Mouse (Mus musculus) embryonic facial prominence, embryonic 13.5 days (tissue): ENCODE data around the gene Cbx1. TPM values are rescaled to one million over a fixed set of nuclear protein-coding genes. Genes with fewer than 3 reads are reported as not detected.

ENCODE experiments used
- ATAC-seq: fragments of 200-750 bp; cut with Nextera tagmentation; 2 replicates; pipeline ENCODE4 v1.8.0; 2017; ENCODE audit warnings: low read depth; ENCODE audit not compliant: insufficient number of reproducible peaks, insufficient read depth, low FRiP score, low TSS enrichment
- H3K27ac ChIP-seq: fragments of 300-500 bp; sonication (generic); 2 replicates; pipeline ENCODE4 v1.5.1; 2015; ENCODE audit warnings: moderate library complexity, mild to moderate bottlenecking, inconsistent platforms
- H3K27me3 ChIP-seq: fragments of 300-500 bp; sonication (generic); 2 replicates; pipeline ENCODE4 v1.6.1; 2015; ENCODE audit warnings: mild to moderate bottlenecking, inconsistent platforms
- H3K36me3 ChIP-seq: fragments of 300-500 bp; sonication (generic); 2 replicates; pipeline ENCODE4 v1.6.1; 2015; ENCODE audit warnings: mild to moderate bottlenecking, inconsistent platforms
- H3K4me1 ChIP-seq: fragments of 300-500 bp; sonication (generic); 2 replicates; pipeline ENCODE4 v1.6.1; 2015; ENCODE audit warnings: inconsistent platforms
- H3K4me2 ChIP-seq: fragments of 300-500 bp; sonication (generic); 2 replicates; pipeline ENCODE4 v1.6.1; 2015; ENCODE audit warnings: moderate library complexity, mild to moderate bottlenecking, inconsistent platforms
- H3K4me3 ChIP-seq: fragments of 300-500 bp; sonication (generic); 2 replicates; pipeline ENCODE4 v1.5.1; 2015; ENCODE audit warnings: mild to moderate bottlenecking, inconsistent platforms
- H3K9ac ChIP-seq: fragments of 300-500 bp; sonication (generic); 2 replicates; pipeline ENCODE4 v1.6.1; 2015; ENCODE audit warnings: mild to moderate bottlenecking, inconsistent platforms
- H3K9me3 ChIP-seq: fragments of 300-500 bp; sonication (generic); 2 replicates; pipeline ENCODE4 v1.6.1; 2016; ENCODE audit warnings: inconsistent platforms
- WGBS: fragments of 180-500 bp; shearing (Covaris S2); methylation state at CpG from one replicate; pipeline ENCODE4 v1.1.7; 2015; ENCODE audit warnings: mixed read lengths; 5-methylcytosine and 5-hydroxymethylcytosine counted together
- polyA plus RNA-seq: library from polyadenylated mRNA; unstranded; fragments of >200 nt; fragmentation: Nextera tagmentation; extraction: Ambion mirVana; gene quantifications from 2 replicates; pipeline ENCODE4 v1.2.1, GENCODE M21; 2015

Cbx1 gene
- polyA plus RNA-seq, 1 experiment from 2014 or later, result 170 TPM

GRCm38 (mm10) chr11:96829403-96829812 lies 40.5 kb downstream of the Cbx1 start:
- Histone ChIP-seq H3K4me1 (peaks cover 50% of the 10 kb centered on the region), H3K27ac (peak overlapping the region; percentile 97), H3K9me3 (no peaks in the 10 kb centered on the region), H3K4me3 (peak overlapping the region; percentile 90), H3K36me3 (peaks cover 19% of the 10 kb centered on the region), H3K9ac (peak overlapping the region; percentile 92), H3K27me3 (no peaks in the 10 kb centered on the region), H3K4me2 (peak overlapping the region; percentile 97)
- ATAC-seq, result peak; percentile 59
- WGBS, result under 1% methylated on average over 33 of the region's 33 CpGs

- WGBS, result under 1% methylated on average over 50 of the region's 51 CpGs
- Histone ChIP-seq H3K27me3 (no peaks in the 10 kb centered on the region), H3K4me1 (peaks cover 44% of the 10 kb centered on the region), H3K27ac (peak within 1 kb of the TSS; percentile 97), H3K4me3 (peak within 1 kb of the TSS; percentile 90), H3K9me3 (no peaks in the 10 kb centered on the region), H3K9ac (peak within 1 kb of the TSS; percentile 92), H3K36me3 (peaks cover 19% of the 10 kb centered on the region), H3K4me2 (peak within 1 kb of the TSS; percentile 97)
- ATAC-seq, result peak; percentile 99
These were observed 41.0 kb downstream of the Cbx1 start, which contains the start of gene Nfe2l1 for GRCm38 (mm10) chr11:96829813-96830538. TSS of gene Nfe2l1 (minus strand) at chr11:96829968.

- Histone ChIP-seq H3K9me3 (no peaks in the 10 kb centered on the region), H3K4me3 (peak overlapping the region; percentile 90), H3K27ac (peak overlapping the region; percentile 93), H3K36me3 (peaks cover 19% of the 10 kb centered on the region), H3K4me1 (peaks cover 37% of the 10 kb centered on the region), H3K9ac (peak overlapping the region; percentile 81), H3K27me3 (no peaks in the 10 kb centered on the region), H3K4me2 (peak overlapping the region; percentile 63)
- no peak for ATAC-seq
- 22% methylated on average over 13 of the region's 13 CpGs for WGBS
These were observed 41.8 kb downstream of the Cbx1 start for GRCm38 (mm10) chr11:96830539-96831216.

- Histone ChIP-seq H3K27me3 (no peaks in the 10 kb centered on the region), H3K4me3 (no peak overlapping the region), H3K9me3 (no peaks in the 10 kb centered on the region), H3K4me2 (no peak overlapping the region), H3K4me1 (peaks cover 29% of the 10 kb centered on the region), H3K36me3 (peaks cover 13% of the 10 kb centered on the region), H3K9ac (no peak overlapping the region), H3K27ac (no peak overlapping the region)
- ATAC-seq, result no peak
- 74% methylated on average over 4 of the region's 4 CpGs for WGBS
These were observed 42.6 kb downstream of the Cbx1 start for GRCm38 (mm10) chr11:96831516-96831915.

- ATAC-seq, result no peak
- no peak overlapping the region for H3K4me3 ChIP-seq
- no peaks in the 10 kb centered on the region for H3K27me3 ChIP-seq
- no peak overlapping the region for H3K4me2 ChIP-seq
- H3K9me3 ChIP-seq, result no peaks in the 10 kb centered on the region
- no peak overlapping the region for H3K27ac ChIP-seq
- H3K36me3 ChIP-seq, result peaks cover 3% of the 10 kb centered on the region; the same call in 1 of the 2 replicates
- H3K4me1 ChIP-seq, result peaks cover 19% of the 10 kb centered on the region
- no peak overlapping the region for H3K9ac ChIP-seq
- WGBS, result 88% methylated on average over 3 of the region's 3 CpGs
These were observed 43.6 kb downstream of the Cbx1 start for GRCm38 (mm10) chr11:96832541-96832940.

GRCm38 (mm10) chr11:96832973-96833372 lies 44.0 kb downstream of the Cbx1 start:
- 68% methylated on average over 2 of the region's 2 CpGs for WGBS
- H3K4me3 ChIP-seq, result no peak overlapping the region
- no peaks in the 10 kb centered on the region for H3K9me3 ChIP-seq
- peaks cover 14% of the 10 kb centered on the region for H3K4me1 ChIP-seq
- no peak overlapping the region for H3K27ac ChIP-seq
- no peak for ATAC-seq
- H3K4me2 ChIP-seq, result no peak overlapping the region
- H3K27me3 ChIP-seq, result no peaks in the 10 kb centered on the region
- no peaks in the 10 kb centered on the region for H3K36me3 ChIP-seq
- H3K9ac ChIP-seq, result no peak overlapping the region

- H3K27ac ChIP-seq, result no peak overlapping the region
- 97% methylated on average over 1 of the region's 1 CpGs for WGBS
- H3K9me3 ChIP-seq, result no peaks in the 10 kb centered on the region
- no peak overlapping the region for H3K9ac ChIP-seq
- ATAC-seq, result no peak
- no peak overlapping the region for H3K4me2 ChIP-seq
- H3K36me3 ChIP-seq, result no peaks in the 10 kb centered on the region
- H3K4me3 ChIP-seq, result no peak overlapping the region
- no peaks in the 10 kb centered on the region; the same call in 1 of the 2 replicates for H3K27me3 ChIP-seq
- H3K4me1 ChIP-seq, result peaks cover 5% of the 10 kb centered on the region
These were observed 45.2 kb downstream of the Cbx1 start for GRCm38 (mm10) chr11:96834127-96834526.

- H3K4me1 ChIP-seq, result peaks cover 5% of the 10 kb centered on the region
These were observed 48.4 kb downstream of the Cbx1 start for GRCm38 (mm10) chr11:96837298-96837697.

GRCm38 (mm10) chr11:96838341-96838740 lies 49.4 kb downstream of the Cbx1 start:
- WGBS, result 40% methylated on average over 4 of the region's 4 CpGs
- no peak for ATAC-seq
- H3K9me3 ChIP-seq, result no peaks in the 10 kb centered on the region
- no peaks in the 10 kb centered on the region; the same call in 1 of the 2 replicates for H3K27me3 ChIP-seq
- no peak overlapping the region for H3K9ac ChIP-seq
- H3K4me1 ChIP-seq, result peaks cover 5% of the 10 kb centered on the region
- H3K4me2 ChIP-seq, result no peak overlapping the region
- no peak overlapping the region for H3K4me3 ChIP-seq
- no peaks in the 10 kb centered on the region for H3K36me3 ChIP-seq
- H3K27ac ChIP-seq, result no peak overlapping the region

More at GRCm38 (mm10) chr11:96837298-96837697, 48.4 kb downstream of the Cbx1 start:
- Histone ChIP-seq H3K27me3 (no peaks in the 10 kb centered on the region; the same call in 1 of the 2 replicates), H3K27ac (no peak overlapping the region), H3K4me2 (no peak overlapping the region), H3K36me3 (no peaks in the 10 kb centered on the region), H3K9me3 (no peaks in the 10 kb centered on the region), H3K4me3 (no peak overlapping the region), H3K9ac (no peak overlapping the region)
- no peak for ATAC-seq
- 29% methylated on average over 9 of the region's 9 CpGs for WGBS

- WGBS, result 68% methylated on average over 7 of the region's 7 CpGs
- Histone ChIP-seq H3K27me3 (no peaks in the 10 kb centered on the region; the same call in 1 of the 2 replicates), H3K4me1 (peaks cover 5% of the 10 kb centered on the region), H3K36me3 (no peaks in the 10 kb centered on the region), H3K9me3 (no peaks in the 10 kb centered on the region), H3K9ac (no peak overlapping the region), H3K27ac (no peak overlapping the region), H3K4me2 (no peak overlapping the region), H3K4me3 (no peak overlapping the region)
- ATAC-seq, result no peak
These were observed 50.5 kb downstream of the Cbx1 start for GRCm38 (mm10) chr11:96839428-96839827.

GRCm38 (mm10) chr11:96839877-96840276 lies 51.0 kb downstream of the Cbx1 start:
- Histone ChIP-seq H3K27me3 (no peaks in the 10 kb centered on the region; the same call in 1 of the 2 replicates), H3K4me1 (peaks cover 5% of the 10 kb centered on the region), H3K9me3 (no peaks in the 10 kb centered on the region), H3K36me3 (no peaks in the 10 kb centered on the region), H3K9ac (no peak overlapping the region), H3K4me2 (no peak overlapping the region), H3K27ac (0 out of 2 replicates have a peak overlapping the region, but pooled peaks have one; percentile 40), H3K4me3 (no peak overlapping the region)
- 62% methylated on average over 3 of the region's 3 CpGs for WGBS
- ATAC-seq, result no peak
